Mouse (Mus musculus): ENCODE results near the gene Tulp4.

DNA sequence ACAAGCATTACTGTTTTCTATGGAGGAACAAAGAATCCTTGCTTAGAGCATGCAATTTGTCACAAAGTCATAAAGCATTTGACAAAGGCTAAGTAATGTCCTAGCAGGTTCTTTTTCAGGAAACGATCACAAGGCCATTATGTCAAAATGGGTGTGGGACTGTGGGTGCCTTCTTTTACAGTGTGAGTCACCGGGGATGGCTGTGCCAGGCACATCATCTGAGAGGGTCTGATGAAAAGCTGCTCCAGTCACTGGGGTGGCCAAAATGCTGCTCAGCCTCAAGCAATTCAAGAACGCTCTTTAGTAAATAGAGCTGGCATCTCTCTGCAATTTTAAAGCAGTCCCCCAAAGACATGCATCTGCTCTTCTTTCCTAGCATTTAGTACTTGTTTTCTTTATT, 74.2 kb downstream of the Tulp4 start:
- TF ChIP-seq TCF12 (IDR thresholded peaks at IDR 0.05; ENCODE audit: insufficient read depth, poor library complexity, severe bottlenecking): no peak
- TF ChIP-seq MYOG (IDR thresholded peaks at IDR 0.05; ENCODE audit: control insufficient read depth in 1 of 3, insufficient read depth in 1 of 3, insufficient read length in 2 of 3, low read depth in 2 of 3): no peak
- TF ChIP-seq USF1 (IDR thresholded peaks at IDR 0.05; ENCODE audit: low read depth): no peak
- no peak for TF ChIP-seq POLR2A (IDR thresholded peaks at IDR 0.05; ENCODE audit: insufficient read length, low read depth)
- no peak for TF ChIP-seq POLR2AphosphoS2 (IDR thresholded peaks at IDR 0.05; ENCODE audit: insufficient read length, low read depth)

Measured in myocyte (in vitro differentiated cells).